Mouse (Mus musculus) cerebellum, adult 18-20 months (tissue): ENCODE measurements around the gene Mfsd5.

Source experiments
- DNase-seq, 2 experiments: peaks; one replicate each; pipeline ENCODE4 v3.0.0; 2021

Gene Mfsd5

GRCm38 (mm10) chr15:102279092-102279782 lies at the start of gene Mfsd5:
Mfsd5 (plus strand) TSS chr15:102279454.
- DNase-seq = peak; percentile 85 to 94

GRCm38 (mm10) chr15:102230408-102231321 lies 48.6 kb upstream of the Mfsd5 start:
- no peak for DNase-seq

GRCm38 (mm10) chr15:102231748-102232147 lies 47.5 kb upstream of the Mfsd5 start, which contains the start of gene Itgb7:
Itgb7 (minus strand) TSS chr15:102231944.
- no peak for DNase-seq

GRCm38 (mm10) chr15:102232764-102233163 lies 46.5 kb upstream of the Mfsd5 start:
- no peak for DNase-seq

- no peak for DNase-seq
These were observed 45.4 kb upstream of the Mfsd5 start for GRCm38 (mm10) chr15:102233896-102234295.

GRCm38 (mm10) chr15:102235371-102236027 lies 43.8 kb upstream of the Mfsd5 start:
- no peak for DNase-seq

- no peak for DNase-seq
These were observed 40.6 kb upstream of the Mfsd5 start for GRCm38 (mm10) chr15:102238543-102239259.

- peak; percentile 74 to 84 for DNase-seq
These were observed 40.0 kb upstream of the Mfsd5 start for GRCm38 (mm10) chr15:102239260-102239590.

- no peak for DNase-seq
These were observed 39.4 kb upstream of the Mfsd5 start for GRCm38 (mm10) chr15:102239851-102240250.

GRCm38 (mm10) chr15:102240607-102241006 lies 38.6 kb upstream of the Mfsd5 start:
- DNase-seq = no peak

- no peak for DNase-seq
These were observed 36.6 kb upstream of the Mfsd5 start for GRCm38 (mm10) chr15:102242404-102243228.

- no peak for DNase-seq
These were observed 35.7 kb upstream of the Mfsd5 start for GRCm38 (mm10) chr15:102243229-102244190.

GRCm38 (mm10) chr15:102244306-102245191 lies 34.7 kb upstream of the Mfsd5 start:
- DNase-seq = no peak

GRCm38 (mm10) chr15:102245461-102245881 lies 33.8 kb upstream of the Mfsd5 start:
- DNase-seq = no peak

GRCm38 (mm10) chr15:102245891-102246741 lies 33.1 kb upstream of the Mfsd5 start:
- peak; percentile 70 to 78 for DNase-seq

- DNase-seq = peak; percentile 91 to 94
These were observed 32.4 kb upstream of the Mfsd5 start for GRCm38 (mm10) chr15:102246866-102247251.

- DNase-seq = peak; percentile 50 to 51
These were observed 31.8 kb upstream of the Mfsd5 start for GRCm38 (mm10) chr15:102247252-102248130.
